Mouse (Mus musculus): ENCODE measurements at regions not wholly inside any gene's neighbourhood (a gene's known extent, or its start where the extent isn't known, plus 50 kb on each side); places are given as distances from the start of the nearest gene placed in this dataset.

GRCm38 (mm10) chr7:83432843-83433242 is 151.9 kb upstream of the Tmc3 start:
- no peak for TF ChIP-seq EP300 (IDR thresholded peaks at IDR 0.05)
- TF ChIP-seq CTCF (IDR thresholded peaks at IDR 0.05), result no peak
